Mouse (Mus musculus) intestine, embryonic 15.5 days (tissue): ENCODE data around the gene Dph2. TPM values are rescaled to one million over a fixed set of nuclear protein-coding genes. Genes with fewer than 3 reads are reported as not detected.
A peak's percentile ranks its signal among the peaks of the same experiment; 100 is the strongest.

Experiments used
- ATAC-seq: fragments of 200-750 bp; cut with Nextera tagmentation; 2 replicates; pipeline ENCODE4 v1.8.0; 2017; ENCODE audit warnings: moderate TSS enrichment, moderate library complexity
- H3K27ac ChIP-seq: fragments of 300-500 bp; sonication (generic); 2 replicates; pipeline ENCODE4 v1.5.1; 2015; ENCODE audit warnings: mild to moderate bottlenecking, inconsistent platforms
- H3K27me3 ChIP-seq: fragments of 300-500 bp; sonication (generic); replicated peaks from 2 replicates; pipeline ENCODE4 v1.6.1; 2015; ENCODE audit warnings: inconsistent platforms
- H3K36me3 ChIP-seq: fragments of 300-500 bp; sonication (generic); 2 replicates; pipeline ENCODE4 v1.6.1; 2015; ENCODE audit warnings: inconsistent platforms
- H3K4me1 ChIP-seq: fragments of 300-500 bp; sonication (generic); replicated peaks from 2 replicates; pipeline ENCODE4 v1.6.1; 2015; ENCODE audit warnings: inconsistent platforms
- H3K4me2 ChIP-seq: fragments of 300-500 bp; sonication (generic); replicated peaks from 2 replicates; pipeline ENCODE4 v1.6.1; 2015; ENCODE audit warnings: mild to moderate bottlenecking, inconsistent platforms
- H3K4me3 ChIP-seq: fragments of 300-500 bp; sonication (generic); replicated peaks from 2 replicates; pipeline ENCODE4 v1.5.1; 2015; ENCODE audit warnings: inconsistent platforms
- H3K9ac ChIP-seq: fragments of 300-500 bp; sonication (generic); 2 replicates; pipeline ENCODE4 v1.6.1; 2015; ENCODE audit warnings: inconsistent platforms
- H3K9me3 ChIP-seq: fragments of 300-500 bp; sonication (generic); 2 replicates; pipeline ENCODE4 v1.6.1; 2016; ENCODE audit warnings: inconsistent platforms
- WGBS: fragments of 180-500 bp; shearing (Covaris S2); methylation state at CpG from one replicate; pipeline ENCODE4 v1.1.7; 2015; 5-methylcytosine and 5-hydroxymethylcytosine counted together
- polyA plus RNA-seq: library from polyadenylated mRNA; unstranded; fragments of >200 nt; fragmentation: Nextera tagmentation; extraction: Ambion mirVana; gene quantifications from 2 replicates; pipeline ENCODE4 v1.2.1, GENCODE M21; 2015

Dph2 gene
- polyA plus RNA-seq, result 17.1 and 18.3 TPM in 2 replicates

GRCm38 (mm10) chr4:117891738-117892161 is at the start of gene Dph2:
Dph2 (minus strand) TSS chr4:117892032.
- ATAC-seq, result peak; percentile 88
- peaks cover 24% of the 10 kb centered on the region for H3K36me3 ChIP-seq
- no peaks in the 10 kb centered on the region for H3K9me3 ChIP-seq
- H3K4me3 ChIP-seq, result peak within 1 kb of the TSS; percentile 71
- H3K4me2 ChIP-seq, result peak within 1 kb of the TSS; percentile 73
- H3K27me3 ChIP-seq, result no peaks in the 10 kb centered on the region
- peaks cover 13% of the 10 kb centered on the region for H3K4me1 ChIP-seq
- WGBS, result 0% methylated on average over 21 of the region's 21 CpGs
- peak within 1 kb of the TSS; percentile 55 for H3K9ac ChIP-seq
- no peak within 1 kb of the TSS for H3K27ac ChIP-seq

GRCm38 (mm10) chr4:117936964-117937363 is 45.1 kb upstream of the Dph2 start:
- H3K9me3 ChIP-seq, result no peaks in the 10 kb centered on the region
- H3K27me3 ChIP-seq, result no peaks in the 10 kb centered on the region
- no peak overlapping the region for H3K4me2 ChIP-seq
- WGBS, result 92% methylated on average over 5 of the region's 5 CpGs
- H3K4me1 ChIP-seq, result no peaks in the 10 kb centered on the region
- no peak overlapping the region for H3K9ac ChIP-seq
- H3K27ac ChIP-seq, result no peak overlapping the region
- no peaks in the 10 kb centered on the region for H3K36me3 ChIP-seq
- H3K4me3 ChIP-seq, result no peak overlapping the region
- peak; percentile 79 for ATAC-seq

GRCm38 (mm10) chr4:117934081-117934480 is 42.2 kb upstream of the Dph2 start:
- 87% methylated on average over 4 of the region's 4 CpGs for WGBS
- Histone ChIP-seq H3K36me3 (no peaks in the 10 kb centered on the region), H3K27ac (no peak overlapping the region), H3K4me3 (no peak overlapping the region), H3K4me1 (peaks cover 9% of the 10 kb centered on the region; the same call in 1 of the 2 replicates), H3K9ac (no peak overlapping the region), H3K27me3 (no peaks in the 10 kb centered on the region), H3K4me2 (no peak overlapping the region), H3K9me3 (no peaks in the 10 kb centered on the region)
- no peak for ATAC-seq

GRCm38 (mm10) chr4:117933248-117933647 is 41.4 kb upstream of the Dph2 start:
- H3K36me3 ChIP-seq, result no peaks in the 10 kb centered on the region
- ATAC-seq, result no peak
- H3K9me3 ChIP-seq, result no peaks in the 10 kb centered on the region
- H3K4me1 ChIP-seq, result peaks cover 17% of the 10 kb centered on the region; the same call in 1 of the 2 replicates
- H3K27ac ChIP-seq, result no peak overlapping the region
- no peak overlapping the region for H3K9ac ChIP-seq
- 0 out of 2 replicates have a peak, but pooled peaks cover 2% of the 10 kb centered on the region for H3K27me3 ChIP-seq
- H3K4me2 ChIP-seq, result no peak overlapping the region
- no peak overlapping the region for H3K4me3 ChIP-seq
- 88% methylated on average over 5 of the region's 5 CpGs for WGBS

GRCm38 (mm10) chr4:117929391-117929881 is 37.6 kb upstream of the Dph2 start, which contains the start of gene Artn:
Artn (minus strand) TSS chr4:117929763.
- Histone ChIP-seq H3K4me2 (peak within 1 kb of the TSS; percentile 96), H3K4me1 (peaks cover 35% of the 10 kb centered on the region), H3K27ac (peak within 1 kb of the TSS; percentile 49), H3K9me3 (no peaks in the 10 kb centered on the region), H3K36me3 (no peaks in the 10 kb centered on the region), H3K27me3 (peaks cover 24% of the 10 kb centered on the region), H3K4me3 (peak within 1 kb of the TSS; percentile 47), H3K9ac (peak within 1 kb of the TSS; percentile 53)
- ATAC-seq, result peak; percentile 68
- WGBS, result 1% methylated on average over 33 of the region's 33 CpGs

GRCm38 (mm10) chr4:117928699-117929241 is 36.9 kb upstream of the Dph2 start:
- Histone ChIP-seq H3K27ac (peak overlapping the region; percentile 49), H3K4me3 (peak overlapping the region; percentile 47), H3K9ac (peak overlapping the region; percentile 53), H3K4me1 (peaks cover 35% of the 10 kb centered on the region), H3K4me2 (peak overlapping the region; percentile 96), H3K27me3 (peaks cover 24% of the 10 kb centered on the region), H3K9me3 (no peaks in the 10 kb centered on the region), H3K36me3 (no peaks in the 10 kb centered on the region)
- WGBS, result 3% methylated on average over 13 of the region's 13 CpGs
- ATAC-seq, result peak; percentile 41

GRCm38 (mm10) chr4:117928234-117928633 is 36.4 kb upstream of the Dph2 start:
- H3K9ac ChIP-seq, result no peak overlapping the region
- 28% methylated on average over 6 of the region's 6 CpGs for WGBS
- peaks cover 35% of the 10 kb centered on the region for H3K4me1 ChIP-seq
- no peaks in the 10 kb centered on the region for H3K9me3 ChIP-seq
- ATAC-seq, result 0 out of 2 replicates have a peak, but pooled peaks have one; percentile 23
- no peaks in the 10 kb centered on the region for H3K36me3 ChIP-seq
- no peak overlapping the region; the same call in 1 of the 2 replicates for H3K4me3 ChIP-seq
- peaks cover 24% of the 10 kb centered on the region for H3K27me3 ChIP-seq
- peak overlapping the region; percentile 96 for H3K4me2 ChIP-seq
- H3K27ac ChIP-seq, result no peak overlapping the region

GRCm38 (mm10) chr4:117926545-117927482 is 35.0 kb upstream of the Dph2 start:
- H3K4me1 ChIP-seq, result peaks cover 35% of the 10 kb centered on the region
- no peak overlapping the region for H3K27ac ChIP-seq
- ATAC-seq, result peak; percentile 57
- H3K4me2 ChIP-seq, result peak overlapping the region; percentile 96
- WGBS, result 2% methylated on average over 71 of the region's 71 CpGs
- no peaks in the 10 kb centered on the region for H3K9me3 ChIP-seq
- peak overlapping the region; percentile 41; the same call in 1 of the 2 replicates for H3K9ac ChIP-seq
- H3K27me3 ChIP-seq, result peaks cover 24% of the 10 kb centered on the region
- H3K4me3 ChIP-seq, result peak overlapping the region; percentile 45
- no peaks in the 10 kb centered on the region for H3K36me3 ChIP-seq

GRCm38 (mm10) chr4:117924916-117925315 is 33.1 kb upstream of the Dph2 start:
- peaks cover 24% of the 10 kb centered on the region for H3K27me3 ChIP-seq
- 57% methylated on average over 6 of the region's 6 CpGs for WGBS
- no peak overlapping the region for H3K4me2 ChIP-seq
- H3K4me1 ChIP-seq, result peaks cover 35% of the 10 kb centered on the region
- H3K9me3 ChIP-seq, result no peaks in the 10 kb centered on the region
- H3K27ac ChIP-seq, result no peak overlapping the region
- H3K4me3 ChIP-seq, result no peak overlapping the region
- ATAC-seq, result no peak
- no peak overlapping the region for H3K9ac ChIP-seq
- no peaks in the 10 kb centered on the region for H3K36me3 ChIP-seq

GRCm38 (mm10) chr4:117923450-117923849 is 31.6 kb upstream of the Dph2 start:
- no peaks in the 10 kb centered on the region for H3K9me3 ChIP-seq
- H3K4me1 ChIP-seq, result peaks cover 22% of the 10 kb centered on the region
- H3K9ac ChIP-seq, result no peak overlapping the region
- WGBS, result 48% methylated on average over 2 of the region's 2 CpGs
- no peak overlapping the region for H3K27ac ChIP-seq
- H3K4me2 ChIP-seq, result no peak overlapping the region
- H3K4me3 ChIP-seq, result no peak overlapping the region
- peaks cover 24% of the 10 kb centered on the region for H3K27me3 ChIP-seq
- no peak for ATAC-seq
- H3K36me3 ChIP-seq, result no peaks in the 10 kb centered on the region

GRCm38 (mm10) chr4:117921358-117921757 is 29.5 kb upstream of the Dph2 start:
- H3K9me3 ChIP-seq, result no peaks in the 10 kb centered on the region
- WGBS, result 82% methylated on average over 2 of the region's 2 CpGs
- H3K36me3 ChIP-seq, result no peaks in the 10 kb centered on the region
- H3K4me3 ChIP-seq, result no peak overlapping the region
- peaks cover 3% of the 10 kb centered on the region for H3K27me3 ChIP-seq
- no peak for ATAC-seq
- H3K27ac ChIP-seq, result no peak overlapping the region
- no peak overlapping the region for H3K4me2 ChIP-seq
- H3K9ac ChIP-seq, result no peak overlapping the region
- H3K4me1 ChIP-seq, result peaks cover 7% of the 10 kb centered on the region; the same call in 1 of the 2 replicates

GRCm38 (mm10) chr4:117918762-117919161 is 26.9 kb upstream of the Dph2 start:
- H3K27ac ChIP-seq, result peak overlapping the region; percentile 15; the same call in 1 of the 2 replicates

More at GRCm38 (mm10) chr4:117918762-117919161, 26.9 kb upstream of the Dph2 start:
- Histone ChIP-seq H3K9me3 (no peaks in the 10 kb centered on the region), H3K36me3 (no peaks in the 10 kb centered on the region), H3K27me3 (no peaks in the 10 kb centered on the region; the same call in 1 of the 2 replicates), H3K4me1 (peaks cover 12% of the 10 kb centered on the region), H3K9ac (no peak overlapping the region), H3K4me3 (no peak overlapping the region), H3K4me2 (no peak overlapping the region)
- ATAC-seq, result no peak
- WGBS, result 67% methylated on average over 5 of the region's 5 CpGs
